Mouse (Mus musculus) ES-E14 (cell line): ENCODE results near the gene Pigz.

Source experiments
- CHD2 ChIP-seq: IDR thresholded peaks from 2 replicates; pipeline ENCODE4 v1.6.1; 2014; ENCODE audit warnings: mild to moderate bottlenecking, low read depth, low read length, inconsistent platforms
- MAFK ChIP-seq: IDR thresholded peaks from 2 replicates; pipeline ENCODE4 v1.6.1; 2014; ENCODE audit warnings: mild to moderate bottlenecking, low read depth, low read length, inconsistent platforms; ENCODE audit not compliant: insufficient read depth
- ZC3H11A ChIP-seq: IDR thresholded peaks from 2 replicates; pipeline ENCODE4 v1.6.1; 2012; ENCODE audit warnings: low read depth, mild to moderate bottlenecking, inconsistent platforms, low read length, borderline replicate concordance
- ZNF384 ChIP-seq: IDR thresholded peaks from 2 replicates; pipeline ENCODE4 v1.6.1; 2012; ENCODE audit warnings: low read depth, low read length, inconsistent platforms

DNA sequence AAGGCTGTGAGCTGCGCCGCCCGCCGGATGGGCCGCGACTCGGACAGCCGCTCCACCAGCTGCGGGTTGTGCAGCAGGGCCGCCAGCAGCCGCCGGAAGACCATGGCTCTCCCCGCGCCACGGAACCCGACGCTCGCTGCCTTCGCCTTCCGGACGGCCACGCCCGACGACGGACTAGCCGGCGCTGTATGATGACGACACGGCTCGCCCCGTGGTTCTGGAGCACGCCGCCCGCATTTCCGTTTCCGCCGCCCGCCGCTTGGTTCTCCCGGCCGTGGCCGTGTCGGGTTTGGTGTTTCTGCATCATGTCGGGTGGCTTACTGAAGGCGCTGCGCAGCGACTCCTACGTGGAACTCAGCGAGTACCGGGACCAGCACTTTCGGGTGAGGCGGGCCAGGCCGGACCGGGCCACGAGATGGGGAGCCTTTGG, 14.7 kb downstream of the Pigz start, which contains the start of the genes 0610012G03Rik and Ncbp2:
- no peak for TF ChIP-seq ZC3H11A
- TF ChIP-seq MAFK: no peak
- TF ChIP-seq CHD2: no peak
- TF ChIP-seq ZNF384: no peak
